Mouse (Mus musculus): ENCODE measurements at regions not wholly inside any gene's neighbourhood (a gene's known extent, or its start where the extent isn't known, plus 50 kb on each side); places are given as distances from the start of the nearest gene placed in this dataset.
A peak's percentile ranks its signal among the peaks of the same experiment; 100 is the strongest.

DNA sequence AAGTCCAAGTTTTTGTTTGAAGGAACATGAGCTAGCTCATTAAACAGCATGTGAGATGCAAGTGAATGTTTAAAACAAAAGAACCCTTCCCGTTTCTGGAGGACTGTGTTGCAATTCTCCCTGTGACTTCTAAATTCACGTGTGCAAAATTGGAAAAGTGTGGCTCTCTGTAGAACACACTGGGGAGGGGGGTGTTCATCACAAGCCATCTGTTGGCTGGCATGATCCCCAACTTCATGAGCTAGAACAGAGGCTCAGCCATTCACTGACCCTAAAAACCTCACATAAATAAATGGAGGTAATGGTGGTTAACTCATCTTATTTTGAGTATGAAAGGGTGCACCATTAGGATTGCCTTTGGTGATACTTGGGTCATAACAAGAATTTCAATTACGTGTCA, 69.3 kb upstream of the Phyhipl start:
- no peak for DNase-seq (ENCODE audit: low read depth)
- TF ChIP-seq CTCF (IDR thresholded peaks at IDR 0.05; ENCODE audit: borderline replicate concordance, extremely low read depth, insufficient read depth, insufficient read length) (no peak), POLR2A (IDR thresholded peaks at IDR 0.05; ENCODE audit: borderline replicate concordance, extremely low read depth, insufficient read depth, insufficient read length, poor library complexity, severe bottlenecking) (no peak)

DNA sequence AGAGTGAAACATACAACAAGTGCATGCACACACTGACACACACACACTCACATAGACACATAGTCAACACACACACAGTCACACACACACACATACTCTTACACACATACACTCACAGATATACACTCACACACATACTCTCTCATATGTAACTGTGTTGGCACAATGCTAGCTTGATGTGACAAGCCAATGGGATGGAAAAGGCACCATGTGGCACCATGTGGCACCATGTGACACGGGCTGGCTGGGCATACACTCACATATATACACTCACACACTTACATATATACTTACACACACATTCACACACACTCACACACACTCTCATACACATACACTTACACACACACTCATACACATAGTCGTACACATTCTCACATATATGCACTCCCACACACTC, 67.0 kb upstream of the Phyhipl start:
- TF ChIP-seq CTCF (IDR thresholded peaks at IDR 0.05; ENCODE audit: borderline replicate concordance, extremely low read depth, insufficient read depth, insufficient read length) (no peak), POLR2A (IDR thresholded peaks at IDR 0.05; ENCODE audit: borderline replicate concordance, extremely low read depth, insufficient read depth, insufficient read length, poor library complexity, severe bottlenecking) (no peak)
- no peak for DNase-seq (ENCODE audit: low read depth)

DNA sequence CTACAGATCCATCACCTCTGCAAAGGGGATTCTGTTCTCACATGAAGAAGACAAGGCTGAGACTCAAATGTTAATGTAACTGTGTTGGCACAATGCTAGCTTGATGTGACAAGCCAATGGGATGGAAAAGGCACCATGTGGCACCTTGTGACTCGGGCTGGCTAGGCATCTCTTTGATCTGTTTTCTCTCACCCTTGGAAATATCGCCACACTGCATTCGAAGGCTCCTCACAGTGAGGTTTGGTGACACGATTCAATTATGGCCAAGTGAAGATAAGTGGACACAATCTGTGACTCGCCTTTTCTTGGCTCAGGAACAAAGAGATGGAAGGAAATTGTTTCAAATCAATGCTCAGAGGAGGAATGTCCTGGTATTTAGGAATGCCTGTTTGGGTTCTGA, 66.6 kb upstream of the Phyhipl start:
- TF ChIP-seq POLR2A (IDR thresholded peaks at IDR 0.05; ENCODE audit: borderline replicate concordance, extremely low read depth, insufficient read depth, insufficient read length, poor library complexity, severe bottlenecking) = no peak
- no peak for TF ChIP-seq CTCF (IDR thresholded peaks at IDR 0.05; ENCODE audit: borderline replicate concordance, extremely low read depth, insufficient read depth, insufficient read length)
- peak; percentile 18 for DNase-seq (ENCODE audit: low read depth)

DNA sequence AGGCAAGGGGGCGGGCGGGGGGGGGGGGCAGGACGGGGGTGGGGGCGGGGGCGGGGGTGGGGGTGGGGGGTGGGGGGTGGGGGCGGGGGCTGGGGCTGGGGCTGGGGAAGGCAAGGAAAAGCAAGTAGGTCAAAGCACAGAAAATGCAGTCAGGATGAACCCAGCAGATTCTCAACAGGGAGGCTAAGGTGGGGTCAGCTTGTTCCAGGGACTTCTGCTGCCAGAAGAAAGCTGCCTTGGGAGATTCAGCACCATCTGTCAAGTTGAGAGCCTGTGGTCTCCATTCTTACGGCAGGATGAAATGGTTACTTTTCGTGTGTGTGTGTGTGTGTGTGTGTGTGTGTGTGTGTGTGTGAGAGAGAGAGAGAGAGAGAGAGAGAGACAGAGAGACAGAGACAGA, 61.7 kb upstream of the Phyhipl start:
- TF ChIP-seq POLR2A (IDR thresholded peaks at IDR 0.05; ENCODE audit: borderline replicate concordance, extremely low read depth, insufficient read depth, insufficient read length, poor library complexity, severe bottlenecking) (no peak), CTCF (IDR thresholded peaks at IDR 0.05; ENCODE audit: borderline replicate concordance, extremely low read depth, insufficient read depth, insufficient read length) (no peak)
- peak; percentile 63 for DNase-seq (ENCODE audit: low read depth)

DNA sequence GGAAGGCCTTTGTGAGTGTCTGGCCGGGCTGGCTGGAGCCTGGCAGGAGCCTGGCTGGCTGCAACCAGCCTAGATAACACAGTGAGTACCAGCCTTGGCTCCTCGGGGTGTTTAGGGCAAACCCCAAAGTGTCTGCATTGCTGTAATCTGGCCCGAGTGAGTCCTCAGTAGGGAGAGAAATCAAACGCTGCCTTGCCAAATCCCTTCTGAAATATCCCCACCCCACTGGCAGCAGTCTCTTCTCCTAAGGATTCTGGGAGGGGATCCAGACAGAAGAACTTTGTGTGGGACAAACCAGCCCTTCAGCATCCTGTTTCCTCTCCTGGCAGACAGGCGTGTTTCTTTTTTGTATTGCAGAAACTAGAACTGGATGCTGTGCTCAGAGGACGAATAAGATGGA, 61.3 kb upstream of the Phyhipl start:
- DNase-seq (ENCODE audit: low read depth) = peak; percentile 91
- no peak for TF ChIP-seq CTCF (IDR thresholded peaks at IDR 0.05; ENCODE audit: borderline replicate concordance, extremely low read depth, insufficient read depth, insufficient read length)
- TF ChIP-seq POLR2A (IDR thresholded peaks at IDR 0.05; ENCODE audit: borderline replicate concordance, extremely low read depth, insufficient read depth, insufficient read length, poor library complexity, severe bottlenecking) = no peak

DNA sequence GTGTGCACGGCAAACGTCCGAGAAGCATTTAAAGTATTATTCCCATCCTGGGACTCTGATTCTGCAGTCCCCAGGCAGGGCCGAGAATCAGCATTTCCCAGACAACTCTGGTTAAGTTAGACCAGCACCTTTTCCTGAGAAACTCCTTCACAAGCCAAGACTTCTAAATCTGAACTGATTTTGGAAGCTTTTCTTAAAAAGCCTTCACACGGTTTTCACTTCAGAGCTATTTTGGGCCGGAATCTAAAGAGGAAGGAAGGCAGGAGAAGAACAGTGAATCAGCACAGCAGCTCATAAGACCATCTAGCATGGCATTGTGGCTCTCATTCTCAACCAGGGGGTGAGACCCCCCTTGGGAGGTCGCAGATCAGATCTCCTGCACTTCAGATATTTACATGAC, 57.5 kb upstream of the Phyhipl start:
- DNase-seq (ENCODE audit: low read depth) = no peak
- TF ChIP-seq CTCF (IDR thresholded peaks at IDR 0.05; ENCODE audit: borderline replicate concordance, extremely low read depth, insufficient read depth, insufficient read length) = no peak
- TF ChIP-seq POLR2A (IDR thresholded peaks at IDR 0.05; ENCODE audit: borderline replicate concordance, extremely low read depth, insufficient read depth, insufficient read length, poor library complexity, severe bottlenecking) = no peak

DNA sequence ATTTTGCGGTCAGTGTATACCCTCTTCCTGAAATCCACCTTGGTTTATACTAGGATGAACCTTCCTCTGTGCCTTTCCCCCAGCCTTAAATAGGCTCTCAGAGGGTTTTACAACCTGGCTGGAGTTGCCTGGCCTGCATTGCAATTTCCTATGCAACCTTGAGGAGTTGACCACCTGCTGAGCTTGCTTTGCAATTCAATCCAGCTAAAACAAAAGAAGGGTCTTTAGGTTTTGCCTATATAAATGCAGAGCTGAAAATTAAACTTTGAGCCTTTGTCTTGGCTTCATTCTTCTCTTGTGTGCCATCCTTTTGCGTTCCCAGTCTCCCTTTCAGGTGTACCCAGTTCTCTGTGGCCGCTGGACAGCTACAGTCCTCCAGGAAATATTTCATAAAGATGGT, 53.0 kb upstream of the Phyhipl start:
- TF ChIP-seq CTCF (IDR thresholded peaks at IDR 0.05; ENCODE audit: borderline replicate concordance, extremely low read depth, insufficient read depth, insufficient read length) (no peak), POLR2A (IDR thresholded peaks at IDR 0.05; ENCODE audit: borderline replicate concordance, extremely low read depth, insufficient read depth, insufficient read length, poor library complexity, severe bottlenecking) (no peak)
- no peak for DNase-seq (ENCODE audit: low read depth)

All from brain, embryonic 14.5 days (tissue).